19 mouse cellular contexts compared by ENCODE assay signal in the genomic region with DNA sequence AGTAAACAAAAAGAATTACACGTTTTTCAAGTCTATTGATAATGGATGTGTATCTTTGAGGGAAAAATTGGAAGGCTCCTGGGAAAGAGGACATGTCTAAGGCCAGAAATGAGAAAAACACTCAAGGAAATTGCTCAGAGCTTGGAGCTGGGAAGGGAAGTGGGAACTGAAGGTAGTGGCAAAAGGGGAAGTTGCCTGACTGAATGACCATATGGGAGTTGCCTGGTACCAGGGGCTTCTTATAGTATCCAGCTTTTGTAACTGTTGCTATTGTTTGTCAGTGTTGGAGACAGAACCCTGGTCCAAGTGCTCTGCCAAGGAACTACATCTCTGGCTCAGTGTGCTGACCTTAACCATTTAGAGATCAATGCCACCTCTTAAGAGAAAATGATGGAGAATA. TPM values are rescaled to one million over a fixed set of nuclear protein-coding genes. Genes with fewer than 3 reads are reported as not detected.
"Had no signal": no experiment of that assay in that cellular context is flagged by ENCODE, and none has a peak within 500 bp of the region (broad histone marks: within the 10 kb centered on the region; RNA-seq: fewer than 3 reads in every experiment).

No protein-coding gene starts in this region.

- H3K4me2 ChIP-seq: limb, embryonic 13.5 days; liver, embryonic 15.5 days; midbrain, embryonic 12.5 days; neural tube, embryonic 13.5 days had no signal

- H3K4me3 ChIP-seq: limb, embryonic 13.5 days; liver, embryonic 15.5 days; midbrain, embryonic 12.5 days; neural tube, embryonic 13.5 days had no signal

- H3K27me3 ChIP-seq: limb, embryonic 13.5 days; liver, embryonic 15.5 days; midbrain, embryonic 12.5 days; neural tube, embryonic 13.5 days had no signal

- DNase-seq: kidney, postnatal 36 days; left cerebral cortex, postnatal 4 days; lung, adult 2 months; lung, postnatal 36 days; right cerebral cortex, postnatal 14 days; thymus, postnatal 4 days had no signal

- H3K4me1 ChIP-seq: limb, embryonic 13.5 days; liver, embryonic 15.5 days; midbrain, embryonic 12.5 days; neural tube, embryonic 13.5 days had no signal

- H3K36me3 ChIP-seq: liver, embryonic 15.5 days; midbrain, embryonic 12.5 days had no signal

- H3K9ac ChIP-seq: limb, embryonic 13.5 days; liver, embryonic 15.5 days; midbrain, embryonic 12.5 days; neural tube, embryonic 13.5 days had no signal

- H3K27ac ChIP-seq: kidney, postnatal 0 days; limb, embryonic 13.5 days; liver, embryonic 15.5 days; midbrain, embryonic 12.5 days; neural tube, embryonic 13.5 days had no signal

- H3K9me3 ChIP-seq: limb, embryonic 13.5 days; liver, embryonic 15.5 days; midbrain, embryonic 12.5 days; neural tube, embryonic 13.5 days had no signal

- ATAC-seq: lung, postnatal 0 days; midbrain, embryonic 16.5 days had no signal

RNA-seq across cellular contexts. Expression of gene Gpr34, which starts 15.2 kb away (rescaled TPM):
- total RNA-seq: megakaryocyte-erythroid progenitor cell, adult 5-6 weeks had no signal
- polyA plus RNA-seq: liver, adult 2 months had no signal

RNA-seq across cellular contexts. Expression of gene Gpr82, which starts 44.4 kb away (rescaled TPM):
- total RNA-seq: layer of hippocampus, adult 18-20 months; layer of hippocampus, postnatal 14 days; left cerebral cortex, adult 18-20 months; left cerebral cortex, postnatal 10 days; left cerebral cortex, postnatal 4 days; liver, adult 2 months had no signal
- polyA plus RNA-seq: liver, adult 2 months had no signal
